Mouse (Mus musculus) urinary bladder, adult 18-20 months (tissue): ENCODE data around the gene Krt6b.
"Not testable (repeated sequence)": the region's sequence is repeated elsewhere in the genome, so short reads cannot be mapped to it uniquely, and the experiment has no call there.

ENCODE experiments used
- DNase-seq, 2 experiments: peaks; one replicate each; pipeline ENCODE4 v3.0.0; 2022; ENCODE audit warnings: low spot score in 2 of 2, mixed read lengths in 2 of 2

Krt6b gene

GRCm38 (mm10) chr15:101680187-101680586 lies at the start of gene Krt6b:
Gene Krt6b, minus strand, starts transcription at chr15:101680287.
- no peak for DNase-seq

DNA sequence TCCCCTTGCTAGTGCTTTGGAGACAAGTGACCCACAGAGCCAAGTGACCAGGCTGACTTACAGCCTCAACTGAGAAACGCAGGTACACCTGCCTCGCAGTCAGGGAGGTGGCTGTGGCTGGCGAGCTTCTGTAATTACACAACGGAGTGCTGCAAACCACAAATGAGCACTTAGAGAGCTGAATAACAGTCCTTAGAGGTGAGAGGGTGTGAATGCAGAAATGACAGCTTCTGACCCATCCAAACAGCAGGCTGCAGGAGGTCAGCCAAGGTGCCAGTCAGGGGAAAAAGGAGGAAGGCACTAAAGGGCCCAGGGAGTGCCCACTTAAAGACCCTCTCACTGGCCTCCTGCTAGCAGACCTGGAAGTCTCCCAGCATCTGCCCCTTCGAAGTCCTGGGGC lies 44.6 kb upstream of the Krt6b start:
- DNase-seq = no peak

DNA sequence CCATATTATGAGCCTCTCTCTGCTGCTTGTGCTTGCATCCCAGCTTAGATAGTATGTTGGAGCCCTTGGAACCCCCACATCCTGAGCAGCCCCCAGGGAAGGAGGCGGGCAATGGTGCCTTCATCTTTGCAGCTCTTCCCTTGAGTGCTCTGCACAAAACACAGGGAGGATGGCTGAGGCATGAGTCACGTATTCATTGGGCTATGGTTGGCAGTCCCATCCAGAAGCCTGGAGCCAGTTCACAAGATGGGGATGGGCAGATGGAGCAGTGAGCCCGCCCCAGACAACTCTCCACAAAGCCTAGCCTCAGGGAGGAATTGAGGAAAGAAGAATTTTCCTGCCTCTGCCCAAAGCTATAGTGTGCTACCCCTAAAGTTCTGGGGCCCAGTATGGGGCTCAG lies 35.7 kb upstream of the Krt6b start:
- no peak for DNase-seq

GRCm38 (mm10) chr15:101714356-101714755 lies 34.3 kb upstream of the Krt6b start:
- peak; percentile 45 to 76 for DNase-seq

- peak; percentile 50 to 72 for DNase-seq
Measured at GRCm38 (mm10) chr15:101713731-101714130, 33.6 kb upstream of the Krt6b start.

- peak; percentile 56 to 60 for DNase-seq
Measured at GRCm38 (mm10) chr15:101712720-101713119, 32.6 kb upstream of the Krt6b start, which contains the start of gene Krt5. Gene Krt5, minus strand, starts transcription at chr15:101712898.

GRCm38 (mm10) chr15:101708683-101709082 lies 28.6 kb upstream of the Krt6b start:
- no peak for DNase-seq

GRCm38 (mm10) chr15:101707454-101707853 lies 27.4 kb upstream of the Krt6b start:
- no peak for DNase-seq

DNA sequence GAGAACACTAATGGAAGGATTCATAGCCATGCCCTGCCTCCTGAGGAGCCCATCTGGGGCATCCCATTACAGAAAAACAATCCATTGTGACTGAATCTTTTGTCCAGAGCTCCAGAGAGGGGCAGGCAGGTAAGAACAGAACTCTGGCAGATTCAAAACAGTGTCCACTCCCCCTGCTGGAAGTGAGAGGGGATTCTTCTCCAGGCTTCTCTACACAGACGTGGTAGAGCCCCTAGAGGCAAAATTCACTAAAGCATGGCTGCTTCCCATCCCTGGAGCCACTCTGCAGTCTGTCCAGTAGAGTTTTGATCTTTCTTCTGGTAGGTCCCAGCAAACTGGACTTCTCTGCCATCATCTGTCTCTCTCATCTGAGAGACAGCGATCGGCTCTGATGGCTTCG lies 24.0 kb upstream of the Krt6b start:
- no peak for DNase-seq

- no peak for DNase-seq
Measured at GRCm38 (mm10) chr15:101702380-101702779, 22.3 kb upstream of the Krt6b start.

DNA sequence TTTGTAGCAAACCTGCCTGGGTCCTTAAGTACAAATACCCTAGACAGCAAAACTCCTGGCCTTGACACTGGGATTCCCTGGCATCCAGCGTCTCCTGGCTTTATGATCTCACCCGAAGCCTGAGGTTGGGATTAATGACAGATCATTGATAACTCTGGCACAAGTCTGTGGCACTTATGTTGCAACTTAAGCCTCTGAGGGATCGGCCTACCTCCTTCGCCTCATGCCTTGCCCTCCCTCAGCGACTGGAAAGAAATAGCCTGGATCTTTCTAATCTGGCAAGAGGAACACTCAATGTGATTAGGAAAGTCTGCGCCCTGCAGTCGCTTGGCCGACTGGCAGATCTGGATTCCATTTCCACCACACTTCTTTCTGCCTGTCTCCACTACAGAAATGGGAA lies 19.8 kb upstream of the Krt6b start:
- DNase-seq = no peak

DNA sequence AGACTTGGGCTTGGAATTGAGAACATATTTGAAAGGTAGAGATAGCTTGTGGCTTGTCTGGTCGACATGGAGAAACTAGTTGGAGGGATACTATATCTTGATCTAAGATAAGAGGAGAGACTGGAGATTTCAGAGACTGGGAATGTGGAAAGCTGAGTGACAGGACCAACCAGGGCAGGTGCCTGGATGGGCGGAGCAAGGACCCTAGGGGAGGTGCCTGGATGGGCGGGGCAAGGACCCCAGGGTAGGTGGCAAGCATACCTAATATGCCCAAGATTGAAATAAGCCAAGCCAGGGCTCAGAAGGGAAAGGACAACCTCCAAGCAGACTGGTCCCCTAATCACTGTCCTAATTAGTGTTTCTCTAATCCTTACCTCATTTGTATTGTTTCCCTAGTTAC lies 19.1 kb upstream of the Krt6b start:
- DNase-seq = no peak

DNA sequence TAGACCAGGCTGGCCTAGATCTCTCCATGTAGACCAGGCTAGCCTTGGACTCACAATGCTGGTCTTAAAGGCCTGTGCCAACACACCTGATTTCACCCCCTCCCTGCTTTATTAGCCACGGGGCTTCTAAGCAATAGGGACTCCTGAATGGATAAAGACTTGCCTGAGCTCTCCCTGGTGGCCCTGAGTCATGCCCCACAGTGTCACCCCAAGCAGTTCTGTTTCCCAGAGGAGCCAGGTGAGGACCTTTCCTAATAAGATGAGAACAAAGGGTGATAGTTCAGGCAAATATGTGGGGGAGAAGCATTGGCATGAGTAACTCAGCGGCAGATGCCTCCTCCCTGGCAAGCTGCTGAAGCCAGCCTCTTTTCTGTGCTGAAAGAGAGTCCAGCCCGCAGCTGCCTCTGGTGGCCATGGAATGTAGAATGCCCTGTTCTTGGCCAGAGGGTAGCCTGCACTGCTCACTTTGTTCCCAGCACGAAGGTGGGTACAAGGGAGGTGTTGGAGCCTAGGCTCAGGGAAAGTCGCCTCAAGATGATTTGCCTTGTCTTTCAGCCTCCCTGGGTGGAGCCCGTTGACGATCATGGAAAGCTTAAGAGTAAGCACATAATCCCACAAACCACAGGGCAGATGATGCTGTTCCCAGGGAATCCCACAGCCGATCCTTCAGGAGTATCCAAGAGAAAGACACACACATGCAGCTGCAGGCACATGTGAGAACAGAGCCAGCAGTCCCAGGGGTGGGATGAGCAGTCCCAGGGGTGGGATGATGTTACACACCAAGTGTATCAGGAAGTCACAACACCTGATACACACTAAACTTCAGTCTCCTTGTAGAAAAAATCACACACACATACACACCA lies 17.5 kb upstream of the Krt6b start:
- no peak for DNase-seq

DNA sequence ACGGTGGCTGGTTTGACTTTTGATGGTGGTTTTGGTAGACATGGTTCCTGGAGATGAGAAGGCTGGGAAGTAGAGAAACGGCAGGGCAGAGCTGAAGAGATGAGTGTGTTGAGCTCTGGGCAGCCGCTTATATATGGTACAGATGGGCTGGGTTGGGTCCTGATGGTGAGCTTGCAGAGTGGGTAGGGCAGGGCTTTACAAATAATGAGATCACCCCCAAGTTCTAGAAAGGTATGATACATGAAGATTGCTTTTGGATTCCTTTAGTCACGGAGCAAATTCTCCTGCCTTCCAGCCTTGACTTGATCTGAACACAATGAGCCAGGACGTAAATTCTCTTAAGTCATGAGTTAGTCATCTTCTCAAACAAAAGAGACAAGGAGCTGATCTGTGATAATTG lies 14.1 kb upstream of the Krt6b start, which contains the start of gene Krt6a:
Gene Krt6a, minus strand, starts transcription at position 101 of the 400 bp plus-strand sequence.
- no peak for DNase-seq

GRCm38 (mm10) chr15:101690460-101690859 lies 10.4 kb upstream of the Krt6b start:
- not testable (repeated sequence) for DNase-seq

- DNase-seq = no peak
Measured at GRCm38 (mm10) chr15:101688161-101688560, 8.1 kb upstream of the Krt6b start.

DNA sequence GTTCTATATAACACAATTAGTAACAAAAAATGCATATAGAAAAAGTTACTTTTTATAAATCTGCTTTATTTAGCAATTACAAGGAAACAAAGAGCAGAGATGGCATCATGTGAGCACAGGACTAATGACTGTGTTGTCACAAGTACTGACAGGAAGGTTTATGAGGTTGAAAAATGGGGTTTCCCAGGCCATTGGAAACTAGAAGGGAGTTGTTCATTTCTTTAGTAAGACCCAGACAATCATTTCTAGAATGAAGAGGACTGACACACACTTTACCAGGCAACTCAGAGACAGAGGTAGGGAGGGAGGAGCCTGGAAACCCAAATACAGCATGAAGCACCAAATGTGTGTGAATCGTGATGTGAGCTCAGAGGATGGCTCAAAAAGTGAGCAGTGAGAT lies 4.1 kb downstream of the Krt6b start:
- DNase-seq = no peak

DNA sequence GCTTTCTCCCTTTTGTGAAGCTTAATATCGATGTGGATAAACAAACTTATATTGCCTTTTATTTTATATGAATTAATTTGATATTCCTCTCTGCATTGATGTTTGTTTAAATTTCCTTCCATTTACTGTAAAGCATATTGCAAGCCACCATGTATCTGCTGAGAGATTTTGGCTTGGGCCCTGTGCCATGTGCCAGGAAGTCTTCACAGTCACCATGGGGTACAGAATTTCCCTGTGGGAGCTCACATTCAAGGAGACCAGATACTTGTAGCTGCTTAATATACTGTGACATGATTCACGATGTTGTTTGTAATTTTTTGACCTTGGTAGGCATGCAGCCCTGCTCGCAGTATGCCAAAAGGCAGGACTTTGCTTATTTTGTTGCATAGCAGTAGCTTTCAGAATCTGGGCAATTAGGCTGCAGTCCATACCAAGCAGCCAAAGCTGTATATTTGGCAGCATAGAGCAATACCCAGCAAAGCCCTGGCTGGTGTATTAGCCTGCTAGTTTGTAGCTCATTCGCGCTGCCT lies 27.3 kb downstream of the Krt6b start:
- no peak for DNase-seq

DNA sequence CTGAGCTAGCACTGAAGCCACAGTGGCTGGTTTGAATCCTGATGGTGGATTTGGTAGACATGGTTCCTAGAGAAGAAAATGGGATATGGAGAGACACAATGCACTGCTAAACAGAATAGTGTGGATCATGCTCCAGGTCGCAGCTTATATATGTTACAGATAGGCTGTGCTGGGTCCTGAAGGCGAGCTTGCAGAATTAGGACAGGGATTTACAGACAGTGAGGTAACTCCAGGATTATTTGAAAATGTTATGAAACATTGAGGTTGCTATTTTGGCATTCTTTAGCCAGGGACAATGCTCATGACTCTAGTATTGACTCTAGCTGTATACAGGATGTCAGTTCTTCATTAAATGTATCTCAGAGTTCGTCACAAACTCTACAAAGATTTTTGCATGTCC lies 32.8 kb downstream of the Krt6b start, which contains the start of gene Gm5478:
Gene Gm5478, minus strand, starts transcription at position 101 of the 400 bp plus-strand sequence.
- no peak for DNase-seq

DNA sequence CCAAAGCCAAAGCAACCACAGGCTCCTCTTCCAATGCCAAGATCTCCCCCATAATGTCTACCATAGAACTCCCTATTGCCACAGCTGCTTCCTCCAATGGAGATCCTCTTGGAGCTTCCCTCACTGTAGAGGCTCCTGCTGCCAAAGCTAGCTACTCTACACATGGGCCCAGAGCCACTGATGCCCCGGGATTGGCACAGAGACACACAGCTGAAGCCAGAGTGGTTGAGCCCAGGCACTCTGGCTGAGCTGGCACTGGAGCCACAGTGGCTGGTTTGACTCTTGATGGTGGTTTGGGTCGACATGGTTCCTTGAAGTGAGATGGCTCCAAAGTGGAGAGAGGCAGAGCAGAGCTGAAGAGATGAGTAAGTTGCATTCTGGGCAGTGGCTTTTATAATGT lies 52.2 kb downstream of the Krt6b start, which contains the start of gene Gm5414:
Gene Gm5414, minus strand, starts transcription at position 305 of the 400 bp plus-strand sequence.
- no peak for DNase-seq
